Mouse (Mus musculus): Measurements from ENCODE around the gene Nat9. TPM values are rescaled to one million over a fixed set of nuclear protein-coding genes. Genes with fewer than 3 reads are reported as not detected.

Nat9 gene
- polyA plus RNA-seq, 1 experiment from 2014 or later, result 24.2 TPM

- Histone ChIP-seq H3K4me3 (replicated peaks; ENCODE audit: low read length) (no peak overlapping the region), H3K4me1 (replicated peaks; ENCODE audit: control insufficient read depth, insufficient read depth, low read length) (peaks cover 35% of the 10 kb centered on the region), H3K27ac (ENCODE audit: low read length) (no peak overlapping the region), H3K27me3 (replicated peaks; ENCODE audit: control insufficient read depth, insufficient read depth, low read length) (no peaks in the 10 kb centered on the region), H3K36me3 (ENCODE audit: control insufficient read depth, insufficient read depth) (no peaks in the 10 kb centered on the region), H3K4me2 (ENCODE audit: low read length) (no peak overlapping the region), H3K9me3 (ENCODE audit: control insufficient read depth, low read length) (no peaks in the 10 kb centered on the region), H3K9ac (replicated peaks; ENCODE audit: low read depth, low read length) (no peak overlapping the region; the same call in 1 of the 2 replicates)
- no peak for ATAC-seq
- WGBS, result 24% methylated on average over 16 of the region's 16 CpGs
These were observed 13.9 kb downstream of the Nat9 start for GRCm38 (mm10) chr11:115173549-115174339.

GRCm38 (mm10) chr11:115172825-115173287, 14.8 kb downstream of the Nat9 start:
- H3K4me1 ChIP-seq (replicated peaks; ENCODE audit: control insufficient read depth, insufficient read depth, low read length), result peaks cover 32% of the 10 kb centered on the region
- H3K36me3 ChIP-seq (ENCODE audit: control insufficient read depth, insufficient read depth), result no peaks in the 10 kb centered on the region
- no peak overlapping the region for H3K4me2 ChIP-seq (ENCODE audit: low read length)
- H3K4me3 ChIP-seq (replicated peaks; ENCODE audit: low read length), result no peak overlapping the region
- ATAC-seq, result no peak
- H3K9ac ChIP-seq (replicated peaks; ENCODE audit: low read depth, low read length), result no peak overlapping the region
- no peak overlapping the region for H3K27ac ChIP-seq (ENCODE audit: low read length)
- no peaks in the 10 kb centered on the region for H3K27me3 ChIP-seq (replicated peaks; ENCODE audit: control insufficient read depth, insufficient read depth, low read length)
- 26% methylated on average over 4 of the region's 4 CpGs for WGBS
- H3K9me3 ChIP-seq (ENCODE audit: control insufficient read depth, low read length), result no peaks in the 10 kb centered on the region

- ATAC-seq, result no peak
- Histone ChIP-seq H3K9ac (replicated peaks; ENCODE audit: low read depth, low read length) (no peak overlapping the region), H3K4me2 (ENCODE audit: low read length) (no peak overlapping the region), H3K27ac (ENCODE audit: low read length) (no peak overlapping the region), H3K9me3 (ENCODE audit: control insufficient read depth, low read length) (no peaks in the 10 kb centered on the region), H3K36me3 (ENCODE audit: control insufficient read depth, insufficient read depth) (no peaks in the 10 kb centered on the region), H3K4me3 (replicated peaks; ENCODE audit: low read length) (no peak overlapping the region), H3K4me1 (replicated peaks; ENCODE audit: control insufficient read depth, insufficient read depth, low read length) (peaks cover 22% of the 10 kb centered on the region), H3K27me3 (replicated peaks; ENCODE audit: control insufficient read depth, insufficient read depth, low read length) (no peaks in the 10 kb centered on the region)
- 37% methylated on average over 7 of the region's 8 CpGs for WGBS
These were observed 16.5 kb downstream of the Nat9 start for GRCm38 (mm10) chr11:115171125-115171524.

DNA sequence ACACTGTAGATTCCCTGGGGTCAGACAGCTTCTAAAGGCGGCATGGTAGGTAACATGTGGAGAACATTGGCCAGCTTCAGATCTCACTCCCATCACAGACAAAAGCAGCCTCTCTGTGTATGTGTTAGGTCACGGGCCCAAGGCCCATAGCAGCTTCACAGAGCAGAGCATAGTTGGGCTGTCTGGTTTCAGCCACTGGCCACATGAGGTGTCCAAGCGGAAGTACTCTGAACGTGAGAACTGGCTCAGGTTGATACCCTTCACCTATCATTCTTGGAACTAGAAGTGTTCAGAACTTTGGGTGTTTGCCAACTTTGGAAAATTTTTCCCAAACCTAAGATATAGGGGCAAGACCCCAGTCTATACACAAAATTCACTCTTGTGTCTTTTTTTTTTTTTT, 18.2 kb downstream of the Nat9 start:
- Histone ChIP-seq H3K9me3 (ENCODE audit: control insufficient read depth, low read length) (no peaks in the 10 kb centered on the region), H3K4me2 (ENCODE audit: low read length) (no peak overlapping the region), H3K36me3 (ENCODE audit: control insufficient read depth, insufficient read depth) (no peaks in the 10 kb centered on the region), H3K4me1 (replicated peaks; ENCODE audit: control insufficient read depth, insufficient read depth, low read length) (peaks cover 27% of the 10 kb centered on the region), H3K27ac (ENCODE audit: low read length) (no peak overlapping the region), H3K27me3 (replicated peaks; ENCODE audit: control insufficient read depth, insufficient read depth, low read length) (peaks cover 5% of the 10 kb centered on the region; the same call in 1 of the 2 replicates), H3K4me3 (replicated peaks; ENCODE audit: low read length) (no peak overlapping the region), H3K9ac (replicated peaks; ENCODE audit: low read depth, low read length) (no peak overlapping the region)
- no peak for ATAC-seq
- 90% methylated on average over 4 of the region's 4 CpGs for WGBS

DNA sequence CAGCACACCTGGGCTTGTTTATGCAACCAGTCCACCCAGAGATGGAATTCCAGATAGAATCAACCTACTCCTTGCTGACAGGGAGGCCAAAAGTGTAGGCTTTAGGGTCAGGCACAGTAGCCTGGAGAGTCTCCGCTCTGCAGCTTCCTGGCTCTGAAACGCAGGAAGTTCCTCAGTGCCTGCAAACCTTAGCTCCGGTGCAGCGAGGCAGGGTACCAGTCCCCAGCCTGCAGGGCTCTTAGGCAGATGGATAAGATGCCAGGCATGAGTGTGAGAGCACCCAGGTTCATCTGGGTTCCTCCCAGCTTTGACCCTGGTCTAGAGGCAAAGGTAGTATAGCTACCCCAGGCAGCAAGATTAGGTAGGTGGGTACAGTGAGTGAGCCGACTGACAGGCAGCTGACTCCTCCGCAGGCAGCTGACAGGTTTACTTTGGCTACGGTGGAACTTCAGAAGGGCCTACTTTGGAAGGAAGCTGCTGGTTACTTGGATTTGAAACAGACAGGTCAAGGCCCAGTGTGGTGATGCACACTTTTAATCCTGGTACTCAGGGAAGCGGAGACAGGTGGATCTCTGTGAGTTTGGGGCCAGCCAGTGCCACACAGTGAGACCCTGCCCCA, 19.9 kb downstream of the Nat9 start:
- Histone ChIP-seq H3K9me3 (ENCODE audit: control insufficient read depth, low read length) (no peaks in the 10 kb centered on the region), H3K36me3 (ENCODE audit: control insufficient read depth, insufficient read depth) (no peaks in the 10 kb centered on the region), H3K4me1 (replicated peaks; ENCODE audit: control insufficient read depth, insufficient read depth, low read length) (peaks cover 29% of the 10 kb centered on the region), H3K4me2 (ENCODE audit: low read length) (no peak overlapping the region), H3K4me3 (replicated peaks; ENCODE audit: low read length) (no peak overlapping the region), H3K27me3 (replicated peaks; ENCODE audit: control insufficient read depth, insufficient read depth, low read length) (peaks cover 5% of the 10 kb centered on the region; the same call in 1 of the 2 replicates), H3K9ac (replicated peaks; ENCODE audit: low read depth, low read length) (no peak overlapping the region), H3K27ac (ENCODE audit: low read length) (no peak overlapping the region)
- WGBS, result 82% methylated on average over 8 of the region's 8 CpGs
- no peak for ATAC-seq

- no peak overlapping the region for H3K9ac ChIP-seq (replicated peaks; ENCODE audit: low read depth, low read length)
- no peak overlapping the region for H3K4me3 ChIP-seq (replicated peaks; ENCODE audit: low read length)
- no peaks in the 10 kb centered on the region for H3K36me3 ChIP-seq (ENCODE audit: control insufficient read depth, insufficient read depth)
- WGBS, result 89% methylated on average over 3 of the region's 3 CpGs
- no peak overlapping the region for H3K27ac ChIP-seq (ENCODE audit: low read length)
- peaks cover 9% of the 10 kb centered on the region; the same call in 1 of the 2 replicates for H3K27me3 ChIP-seq (replicated peaks; ENCODE audit: control insufficient read depth, insufficient read depth, low read length)
- H3K9me3 ChIP-seq (ENCODE audit: control insufficient read depth, low read length), result no peaks in the 10 kb centered on the region
- H3K4me1 ChIP-seq (replicated peaks; ENCODE audit: control insufficient read depth, insufficient read depth, low read length), result peaks cover 19% of the 10 kb centered on the region
- ATAC-seq, result no peak
- no peak overlapping the region for H3K4me2 ChIP-seq (ENCODE audit: low read length)
These were observed 20.9 kb downstream of the Nat9 start for GRCm38 (mm10) chr11:115166776-115167175.

DNA sequence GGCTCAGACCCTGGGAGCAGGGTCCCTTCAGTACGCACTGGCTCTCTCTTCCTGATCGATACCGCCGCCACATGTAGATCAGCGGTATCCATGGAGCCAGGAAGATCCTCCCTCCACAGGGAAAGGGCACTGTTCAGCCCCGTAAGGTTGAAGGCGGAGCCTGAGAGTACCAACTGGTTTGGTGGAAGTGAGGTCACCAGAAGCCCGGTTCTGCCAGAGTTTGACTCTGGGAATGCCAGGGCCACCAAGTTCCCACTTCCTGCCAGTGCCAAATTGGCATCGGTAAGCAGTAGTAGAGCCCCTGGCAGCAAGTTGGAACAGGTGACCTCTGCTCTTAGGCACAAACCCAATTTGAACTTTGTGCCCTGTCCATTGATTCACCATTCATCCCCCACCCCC, 22.7 kb downstream of the Nat9 start:
- ATAC-seq, result no peak
- H3K4me2 ChIP-seq (ENCODE audit: low read length), result peak overlapping the region; percentile 62
- no peaks in the 10 kb centered on the region for H3K36me3 ChIP-seq (ENCODE audit: control insufficient read depth, insufficient read depth)
- no peaks in the 10 kb centered on the region for H3K9me3 ChIP-seq (ENCODE audit: control insufficient read depth, low read length)
- peaks cover 19% of the 10 kb centered on the region for H3K4me1 ChIP-seq (replicated peaks; ENCODE audit: control insufficient read depth, insufficient read depth, low read length)
- H3K4me3 ChIP-seq (replicated peaks; ENCODE audit: low read length), result peak overlapping the region; percentile 55
- no peak overlapping the region for H3K27ac ChIP-seq (ENCODE audit: low read length)
- 3% methylated on average over 9 of the region's 9 CpGs for WGBS
- H3K9ac ChIP-seq (replicated peaks; ENCODE audit: low read depth, low read length), result peak overlapping the region; percentile 31; the same call in 1 of the 2 replicates
- peaks cover 12% of the 10 kb centered on the region; the same call in 1 of the 2 replicates for H3K27me3 ChIP-seq (replicated peaks; ENCODE audit: control insufficient read depth, insufficient read depth, low read length)

- Histone ChIP-seq H3K4me2 (ENCODE audit: low read length) (peak overlapping the region; percentile 62), H3K9ac (replicated peaks; ENCODE audit: low read depth, low read length) (peak overlapping the region; percentile 57), H3K36me3 (ENCODE audit: control insufficient read depth, insufficient read depth) (no peaks in the 10 kb centered on the region), H3K4me1 (replicated peaks; ENCODE audit: control insufficient read depth, insufficient read depth, low read length) (peaks cover 19% of the 10 kb centered on the region), H3K27ac (ENCODE audit: low read length) (no peak overlapping the region), H3K4me3 (replicated peaks; ENCODE audit: low read length) (peak overlapping the region; percentile 55), H3K9me3 (ENCODE audit: control insufficient read depth, low read length) (no peaks in the 10 kb centered on the region), H3K27me3 (replicated peaks; ENCODE audit: control insufficient read depth, insufficient read depth, low read length) (peaks cover 12% of the 10 kb centered on the region; the same call in 1 of the 2 replicates)
- WGBS, result 2% methylated on average over 14 of the region's 14 CpGs
- no peak for ATAC-seq
These were observed 23.2 kb downstream of the Nat9 start for GRCm38 (mm10) chr11:115164341-115164975.

GRCm38 (mm10) chr11:115163568-115164150, 24.0 kb downstream of the Nat9 start:
- Histone ChIP-seq H3K9me3 (ENCODE audit: control insufficient read depth, low read length) (no peaks in the 10 kb centered on the region), H3K27ac (ENCODE audit: low read length) (no peak overlapping the region), H3K4me2 (ENCODE audit: low read length) (peak overlapping the region; percentile 62), H3K4me1 (replicated peaks; ENCODE audit: control insufficient read depth, insufficient read depth, low read length) (peaks cover 19% of the 10 kb centered on the region), H3K36me3 (ENCODE audit: control insufficient read depth, insufficient read depth) (no peaks in the 10 kb centered on the region), H3K4me3 (replicated peaks; ENCODE audit: low read length) (peak overlapping the region; percentile 55), H3K9ac (replicated peaks; ENCODE audit: low read depth, low read length) (peak overlapping the region; percentile 57), H3K27me3 (replicated peaks; ENCODE audit: control insufficient read depth, insufficient read depth, low read length) (peaks cover 12% of the 10 kb centered on the region; the same call in 1 of the 2 replicates)
- peak; percentile 46 for ATAC-seq
- 0% methylated on average over 47 of the region's 47 CpGs for whole genome bisulfite sequencing
